Mouse (Mus musculus) spleen, postnatal 4 days (tissue): ENCODE results near the gene Cldn16.
"Not testable (repeated sequence)": the region's sequence is repeated elsewhere in the genome, so short reads cannot be mapped to it uniquely, and the experiment has no call there.

Experiments
- DNase-seq, 2 experiments: peaks; one replicate each; pipeline ENCODE4 v3.0.0; 2022; ENCODE audit warnings: low spot score in 2 of 2

The Cldn16 gene

DNA sequence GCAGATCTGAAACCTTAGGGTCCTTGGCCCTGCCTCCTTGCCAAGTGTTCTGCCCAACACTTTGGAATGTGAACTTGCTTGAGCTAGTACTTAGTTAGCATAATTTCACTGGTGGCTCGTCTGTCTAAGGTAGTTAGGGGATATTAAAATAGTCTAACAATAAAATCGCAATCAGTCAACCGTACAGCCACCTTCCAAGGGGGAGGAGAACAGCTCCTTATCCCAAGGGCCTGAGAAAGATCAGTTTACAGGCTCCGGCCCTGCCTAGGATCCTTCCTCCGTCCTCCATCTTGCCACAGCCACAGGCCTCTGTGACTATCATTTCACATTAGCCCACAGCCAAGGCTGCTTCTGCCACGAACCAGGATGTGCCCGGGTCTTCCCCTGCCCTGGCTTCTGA is at the start of gene Cldn16:
TSS of gene Cldn16 (plus strand) at position 301 of the 400 bp plus-strand sequence.
- no peak for DNase-seq

- DNase-seq = no peak
These were observed 44.3 kb upstream of the Cldn16 start for GRCm38 (mm10) chr16:26418616-26419015.

- DNase-seq = no peak
These were observed 40.9 kb upstream of the Cldn16 start for GRCm38 (mm10) chr16:26422078-26422477.

- no peak for DNase-seq
These were observed 32.7 kb upstream of the Cldn16 start for GRCm38 (mm10) chr16:26430246-26430645.

DNA sequence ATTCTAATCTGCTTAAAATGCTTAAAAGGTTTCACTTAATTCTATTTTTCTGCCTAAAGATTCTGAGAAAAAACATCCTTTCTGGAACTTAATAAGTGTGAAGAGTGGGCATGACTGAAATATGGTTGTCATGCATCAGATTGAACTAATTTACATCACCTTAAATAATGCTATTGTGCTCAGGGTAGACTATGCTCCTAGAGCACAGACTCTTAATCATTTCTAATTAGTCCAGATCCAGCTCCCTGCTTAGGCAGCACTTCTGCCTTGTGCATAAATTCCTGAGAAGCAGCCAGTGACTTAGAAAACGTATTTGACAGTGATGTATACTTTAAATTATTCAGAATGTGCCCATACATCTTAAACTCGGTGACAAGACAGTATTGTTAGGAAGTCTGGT is 29.4 kb upstream of the Cldn16 start:
- no peak for DNase-seq

- no peak for DNase-seq
These were observed 22.9 kb upstream of the Cldn16 start for GRCm38 (mm10) chr16:26440031-26440430.

GRCm38 (mm10) chr16:26441156-26441555 is 21.8 kb upstream of the Cldn16 start:
- DNase-seq = no peak

DNA sequence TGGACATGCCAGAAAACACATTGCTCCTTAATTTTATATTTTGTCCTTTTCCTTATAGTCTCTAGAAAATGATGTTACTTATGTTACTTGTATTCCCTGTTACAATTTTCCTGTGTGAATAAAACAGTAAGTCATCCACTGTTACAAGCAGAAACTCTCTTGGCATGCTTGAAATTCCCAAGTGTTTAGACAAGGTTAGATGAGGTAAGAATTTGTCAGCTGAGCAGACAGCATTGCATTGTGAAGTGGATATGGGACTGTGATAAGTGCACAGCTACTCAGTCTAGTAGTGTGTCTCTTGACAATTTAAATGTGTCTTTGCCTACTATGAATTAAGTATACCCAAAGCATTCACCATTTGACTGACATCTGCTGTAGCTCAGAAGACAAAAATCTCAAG is 18.1 kb upstream of the Cldn16 start:
- DNase-seq = no peak

GRCm38 (mm10) chr16:26447594-26447993 is 15.3 kb upstream of the Cldn16 start:
- DNase-seq = no peak

DNA sequence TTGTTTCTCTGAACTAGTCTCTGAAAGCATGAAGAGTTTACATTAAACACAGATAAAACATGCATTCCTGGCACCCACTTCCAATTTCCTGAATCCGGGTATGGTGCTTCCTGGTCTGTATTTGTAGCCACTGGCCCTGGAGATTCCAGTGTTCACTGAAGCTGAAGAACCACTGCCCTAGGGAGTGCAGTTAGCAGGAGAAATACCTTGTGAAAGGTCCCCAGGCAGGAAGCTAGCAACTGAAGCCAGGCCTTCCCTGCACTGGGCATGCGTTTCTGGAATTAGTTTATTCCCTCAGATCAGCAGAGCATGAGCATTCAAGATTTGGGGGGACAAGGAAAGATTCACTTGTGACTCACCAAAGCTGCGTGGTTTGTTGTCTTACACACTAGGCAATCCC is 8.8 kb upstream of the Cldn16 start:
- no peak for DNase-seq

DNA sequence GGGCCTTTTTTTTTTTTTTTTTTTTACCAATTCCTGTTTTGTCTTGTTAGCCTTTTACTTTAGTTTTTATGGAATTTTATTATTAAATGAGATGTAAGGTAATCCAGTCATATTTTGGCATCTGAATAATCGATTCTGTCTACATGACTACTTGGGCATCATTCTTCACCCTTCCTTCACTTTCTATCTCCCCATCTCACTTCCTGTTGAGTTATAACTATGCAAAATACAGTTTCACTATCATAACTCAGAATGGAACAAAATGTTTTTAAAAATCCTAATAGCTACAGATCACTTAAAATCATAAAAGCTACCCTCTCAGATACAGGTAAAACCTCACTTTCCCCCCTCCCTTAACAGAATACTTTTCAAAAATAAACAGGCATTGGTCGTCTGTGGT is 6.8 kb upstream of the Cldn16 start:
- DNase-seq = no peak

DNA sequence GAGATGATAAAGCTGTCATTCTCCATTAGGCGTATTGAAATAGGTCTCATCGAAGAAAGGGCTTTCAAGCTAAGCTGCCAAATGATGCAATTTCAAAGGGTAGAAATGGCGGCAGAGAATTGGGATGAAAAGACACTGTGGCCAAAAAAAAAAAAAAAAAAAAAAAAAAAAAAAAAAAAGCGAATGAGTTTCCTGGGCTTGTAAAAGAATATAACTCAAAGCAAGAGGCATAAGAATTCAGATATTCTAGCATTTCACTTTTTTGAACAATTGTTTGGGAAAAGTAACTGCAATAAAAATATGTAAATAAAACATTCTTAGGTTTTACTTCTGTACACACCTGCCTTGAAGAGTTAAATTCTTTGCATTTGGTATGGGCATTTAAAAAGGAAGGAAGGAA is 3.6 kb downstream of the Cldn16 start:
- DNase-seq = no peak

- DNase-seq = no peak
These were observed 8.3 kb downstream of the Cldn16 start for GRCm38 (mm10) chr16:26471254-26471653.

- no peak for DNase-seq
These were observed 32.8 kb downstream of the Cldn16 start for GRCm38 (mm10) chr16:26495721-26496120.

DNA sequence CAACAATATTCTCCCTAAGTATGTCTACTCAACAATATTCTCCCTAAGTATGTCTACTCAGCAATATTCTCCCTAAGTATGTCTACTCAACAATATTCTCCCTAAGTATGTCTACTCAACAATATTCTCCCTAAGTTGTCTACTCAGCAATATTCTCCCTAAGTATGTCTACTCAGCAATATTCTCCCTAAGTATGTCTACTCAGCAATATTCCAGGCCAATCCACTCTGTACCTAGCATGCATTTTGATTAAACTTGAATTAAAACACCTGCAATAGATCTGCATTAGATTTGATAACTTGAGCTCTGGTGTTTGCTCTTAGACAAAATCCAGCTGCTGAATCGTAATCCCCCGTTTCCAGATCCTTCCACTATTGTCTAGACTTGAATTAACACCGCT is 36.8 kb downstream of the Cldn16 start:
- DNase-seq = not testable (repeated sequence)

DNA sequence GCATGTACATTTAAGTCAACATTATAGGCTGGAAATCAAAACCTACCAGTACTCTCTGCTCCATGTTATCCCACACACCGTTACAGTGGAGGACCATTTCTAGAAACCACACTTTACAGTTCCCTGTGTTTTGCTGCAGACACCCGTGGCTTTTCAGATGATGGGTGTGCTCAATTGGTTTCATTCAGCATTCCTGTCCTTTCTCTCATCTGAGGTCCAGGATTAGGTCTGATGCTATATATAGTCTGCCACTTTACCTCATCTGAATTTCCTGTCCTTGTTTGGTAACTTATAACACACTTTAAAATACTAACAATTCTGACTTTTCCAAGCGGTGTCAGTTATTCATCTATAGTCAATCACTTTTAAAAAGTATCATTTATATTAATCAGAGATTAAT is 37.8 kb downstream of the Cldn16 start:
- DNase-seq = no peak

DNA sequence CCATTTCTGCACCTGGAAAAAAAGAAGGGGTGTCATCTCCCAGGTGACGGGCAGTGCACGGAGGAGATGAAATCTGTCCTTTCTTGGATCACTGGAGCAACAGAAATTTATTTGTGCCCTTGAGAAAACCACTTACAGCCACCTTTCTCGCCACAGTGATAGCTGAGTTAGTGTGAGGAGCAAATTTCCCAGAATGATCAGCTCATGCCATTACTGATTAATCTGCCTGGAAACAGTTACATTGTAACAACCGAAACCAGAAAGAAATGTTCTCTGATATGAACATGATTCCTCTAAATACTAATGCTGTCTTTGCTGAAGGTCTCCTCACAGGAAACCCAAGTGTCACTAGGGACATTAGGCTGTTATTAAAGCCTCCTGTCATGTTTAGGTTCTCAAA is 42.0 kb downstream of the Cldn16 start:
- no peak for DNase-seq

DNA sequence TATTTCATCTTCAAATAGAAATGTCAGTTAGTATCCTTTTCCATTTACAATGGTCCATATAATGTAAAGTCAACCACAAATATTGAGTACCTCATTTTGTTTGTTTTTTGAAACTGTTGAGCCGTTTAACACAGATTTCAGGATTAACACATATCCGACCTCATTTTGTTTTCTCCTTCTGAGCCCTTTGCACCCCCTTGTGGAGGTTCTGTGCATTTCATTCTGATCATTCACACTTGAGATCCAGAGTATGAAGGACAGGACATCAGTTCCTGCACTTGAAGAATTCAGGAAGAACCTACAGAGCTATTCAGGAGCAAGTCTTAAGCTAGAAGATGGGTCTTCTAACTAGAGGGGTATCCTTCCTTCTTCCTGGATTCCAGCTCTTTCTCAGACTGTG is 56.7 kb downstream of the Cldn16 start:
- no peak for DNase-seq

DNA sequence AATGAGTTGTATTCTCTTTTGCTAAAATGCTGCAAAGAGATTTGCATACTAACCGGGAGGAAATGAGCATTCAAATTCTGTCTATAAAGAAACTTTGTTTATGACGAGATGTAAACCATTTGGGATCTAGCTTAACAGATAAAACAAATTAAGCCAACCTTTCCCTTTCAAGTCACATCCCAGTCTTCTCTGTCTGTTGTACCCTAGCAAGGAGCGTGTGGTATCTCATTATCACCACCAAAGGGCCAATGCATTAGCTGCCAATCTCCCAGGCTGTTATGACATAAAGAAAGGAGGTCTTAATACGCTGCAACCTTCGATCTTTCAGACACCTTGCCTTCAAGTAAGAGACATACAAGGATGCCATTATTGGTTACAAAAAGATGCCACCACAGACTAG is 62.9 kb downstream of the Cldn16 start:
- no peak for DNase-seq

DNA sequence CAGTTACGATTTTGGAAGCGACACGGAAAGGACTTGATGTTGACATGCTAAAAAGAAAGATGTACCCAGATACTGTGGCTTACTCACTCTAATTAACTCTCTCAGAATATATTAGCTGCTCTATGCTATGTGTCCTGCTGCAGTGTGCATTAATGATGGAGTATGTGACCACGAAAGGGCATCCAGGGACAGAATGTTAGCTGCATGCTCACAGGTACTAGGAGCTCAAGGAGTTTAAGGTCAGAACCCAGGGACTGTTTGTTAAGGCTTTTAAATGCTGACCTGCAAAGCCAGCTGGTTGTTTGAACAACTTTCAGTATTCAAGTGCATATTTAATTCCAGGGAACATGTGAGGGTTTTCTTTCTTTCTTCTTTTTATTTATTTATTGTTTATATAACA is 63.7 kb downstream of the Cldn16 start, which contains the start of gene Tmem207:
TSS of gene Tmem207 (minus strand) at position 101 of the 400 bp plus-strand sequence.
- no peak for DNase-seq

DNA sequence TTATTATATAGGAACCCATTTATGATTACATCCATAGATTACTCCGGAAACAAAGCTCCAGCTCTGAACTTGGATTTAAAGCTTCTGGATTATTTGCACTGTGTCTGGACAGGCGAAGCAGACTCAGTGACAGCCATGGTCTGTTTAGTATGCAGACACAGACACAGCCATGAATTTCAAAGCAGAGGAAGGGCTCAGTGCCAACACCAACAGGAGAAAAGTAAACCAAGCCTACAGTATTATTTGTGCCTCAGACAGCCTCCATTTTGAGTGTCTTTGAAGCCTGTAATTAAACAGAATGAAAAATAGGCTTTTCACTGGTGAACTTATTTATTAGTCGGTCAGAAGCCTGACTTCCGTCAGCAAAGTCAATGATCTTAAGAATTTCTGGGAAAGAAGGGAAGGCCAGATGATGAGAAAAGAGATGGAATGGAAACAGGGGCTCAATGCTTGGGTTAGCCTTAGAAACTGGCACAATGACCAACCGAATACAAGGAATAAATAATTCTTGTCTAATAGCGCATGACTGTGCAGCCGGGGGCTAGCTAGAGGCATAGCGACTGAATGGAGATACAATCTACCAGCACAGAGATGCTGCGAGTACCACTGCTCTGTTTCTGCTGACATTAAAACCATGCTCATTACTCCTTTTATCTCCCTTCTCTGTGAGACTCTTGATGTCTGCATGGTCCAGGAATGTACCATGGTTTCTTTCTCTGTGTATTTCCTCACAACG is 65.2 kb downstream of the Cldn16 start:
- no peak for DNase-seq

DNA sequence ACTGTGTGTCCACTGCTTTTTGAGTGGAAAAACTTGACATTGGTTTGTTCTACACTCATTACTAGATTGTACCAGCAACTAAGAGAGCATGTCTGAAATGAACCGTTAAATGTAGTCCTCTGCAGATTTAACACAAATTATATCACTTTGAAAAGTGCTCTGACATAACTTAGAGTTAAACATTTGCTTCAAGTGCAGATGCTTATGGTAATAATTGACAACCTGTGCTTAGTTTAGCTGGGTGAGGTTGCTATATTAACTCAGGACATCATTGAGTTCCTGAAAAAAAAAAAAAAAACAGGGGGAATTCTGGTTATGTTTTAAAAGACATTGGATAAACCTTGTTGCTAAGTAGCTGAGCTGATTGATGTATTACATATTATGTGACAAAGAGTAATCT is 67.5 kb downstream of the Cldn16 start:
- DNase-seq = no peak

- DNase-seq = no peak
These were observed 69.4 kb downstream of the Cldn16 start for GRCm38 (mm10) chr16:26532287-26532686.
